Mouse (Mus musculus) embryo, embryonic 10.5 days (tissue): ENCODE results near the gene Rpl15.

Source experiments
- DNase-seq: peaks from one replicate; pipeline ENCODE4 v3.0.0-alpha.2; 2015; ENCODE audit warnings: low spot score

Gene Rpl15

DNA sequence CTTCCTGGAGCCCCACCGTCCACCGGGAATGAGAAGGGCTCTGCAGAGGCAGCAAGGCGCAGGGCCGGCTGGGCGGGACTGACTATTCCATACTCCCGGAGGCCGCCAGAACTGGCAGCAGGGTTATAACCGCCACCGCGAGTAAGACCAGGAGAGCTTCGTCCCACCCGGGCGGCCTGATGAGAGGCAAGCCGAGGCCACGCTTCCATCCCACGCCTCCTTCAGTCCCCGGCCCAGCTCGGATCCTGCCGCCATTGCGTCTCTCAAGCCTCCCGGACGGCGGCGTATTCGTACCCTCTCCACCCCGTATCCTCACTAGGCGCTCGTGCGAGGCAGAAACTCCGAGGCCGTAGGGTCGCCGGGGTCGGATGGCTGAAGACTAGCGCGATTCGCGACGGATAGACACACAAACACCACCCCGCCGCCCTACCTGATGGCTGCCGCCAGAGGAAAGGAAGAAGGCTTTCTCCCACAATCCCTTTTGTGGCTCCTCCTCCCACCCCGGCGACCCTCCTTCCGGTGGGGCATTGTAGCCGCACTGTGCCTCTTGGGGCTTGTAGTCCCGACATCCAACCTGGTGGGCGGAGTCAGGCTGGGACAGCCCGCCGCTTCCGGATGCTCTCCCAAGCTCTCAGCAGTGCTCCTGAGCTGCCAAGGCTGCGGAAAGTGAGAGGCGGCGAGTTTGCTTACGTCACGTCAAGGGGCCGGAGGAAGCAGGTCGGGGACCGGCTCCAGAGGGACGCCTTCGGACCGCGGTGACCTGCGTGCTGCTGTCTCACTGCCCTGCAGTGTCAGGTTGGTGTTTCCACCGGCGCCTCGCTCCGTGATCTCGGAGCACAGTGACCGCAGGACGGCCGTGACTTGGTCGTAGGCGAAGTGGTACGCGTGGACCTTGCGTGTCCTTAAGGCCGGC lies at the start of gene Rpl15, which contains the start of gene Nkiras1:
TSS of gene Rpl15 (minus strand) at position 863 of the 913 bp plus-strand sequence.
TSS of gene Nkiras1 (plus strand) at position 608 of the 913 bp plus-strand sequence.
- DNase-seq: peak; percentile 99

DNA sequence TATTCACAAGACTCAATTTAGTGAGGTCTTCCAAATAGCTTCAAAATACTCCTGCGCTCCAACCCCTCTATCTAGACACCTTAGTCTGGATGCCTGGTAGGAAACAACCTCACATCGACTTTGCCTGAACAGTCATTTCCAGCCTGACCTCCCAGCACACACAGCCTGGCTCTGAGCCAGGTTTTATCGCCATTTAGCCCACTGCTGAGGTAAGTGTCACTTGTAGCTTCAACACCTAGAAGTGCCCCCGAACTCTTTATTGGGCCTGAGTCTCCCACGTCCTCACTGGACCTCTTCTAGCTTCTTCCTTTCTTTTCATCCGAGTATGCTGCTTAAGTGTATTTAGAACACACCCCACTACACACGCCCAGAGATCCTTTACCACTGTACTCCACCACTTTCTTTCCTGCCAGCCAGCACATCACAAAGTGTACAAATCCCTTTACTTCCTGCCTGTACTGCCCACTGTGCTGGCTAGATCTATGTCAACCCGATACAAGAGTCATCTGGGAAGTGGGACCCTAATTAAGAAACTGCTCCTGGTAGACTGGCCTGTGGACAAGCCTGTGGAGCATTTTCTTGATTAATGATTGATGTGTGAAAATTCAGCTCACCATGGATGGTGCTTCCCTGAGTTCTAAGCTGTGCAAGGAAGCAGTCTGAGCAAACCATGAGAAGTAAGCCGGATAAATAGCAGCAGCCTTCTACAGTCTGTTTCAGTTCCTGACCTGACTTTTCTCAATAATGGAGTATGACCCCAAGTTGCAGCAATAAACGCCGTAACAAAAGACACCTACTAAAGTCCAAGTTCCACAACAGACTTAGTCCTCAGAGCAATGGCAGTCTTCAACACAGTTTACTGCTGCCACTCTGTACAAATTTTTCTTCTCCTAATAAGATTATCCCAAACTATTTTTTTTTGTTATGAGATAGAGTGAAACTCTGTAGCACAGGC lies 46.5 kb upstream of the Rpl15 start:
- DNase-seq: no peak

DNA sequence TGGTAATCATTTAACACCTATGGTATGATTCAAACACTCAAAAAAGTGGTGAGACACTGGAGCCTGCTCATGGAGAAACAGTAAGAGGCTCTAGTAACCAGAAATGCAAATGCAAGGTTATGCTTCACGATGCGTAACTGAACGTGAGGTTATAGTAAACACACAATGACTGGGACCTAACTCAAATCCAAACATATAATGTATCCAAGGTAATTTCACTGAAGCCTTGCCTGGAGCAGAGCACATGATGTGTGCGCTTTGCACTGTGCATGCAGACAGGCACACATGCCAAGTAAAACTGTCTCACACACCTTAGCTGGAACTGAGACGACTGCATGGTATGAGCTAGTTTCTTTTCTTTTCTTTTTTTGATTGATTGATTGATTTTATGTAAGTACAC lies 33.0 kb upstream of the Rpl15 start:
- DNase-seq: no peak

DNA sequence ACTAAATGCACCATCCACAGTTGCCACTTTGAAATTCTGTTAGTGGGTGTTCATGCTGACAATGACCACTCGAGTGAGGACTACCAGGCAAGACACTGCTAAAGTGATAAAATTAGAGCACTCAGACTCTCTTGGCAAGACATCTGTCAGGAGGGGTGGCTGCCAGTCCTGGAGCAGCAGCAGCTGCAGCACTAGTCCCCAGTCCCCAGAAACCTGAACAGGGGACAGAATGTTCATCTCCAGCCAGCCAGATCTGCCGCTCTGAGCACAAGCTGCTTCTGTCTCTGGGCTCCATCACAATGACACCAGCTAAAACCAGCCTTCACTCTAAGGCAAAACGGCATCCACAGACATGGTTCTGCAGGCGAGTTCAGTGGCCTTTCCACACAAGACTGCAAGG lies 32.1 kb upstream of the Rpl15 start:
- no peak for DNase-seq

DNA sequence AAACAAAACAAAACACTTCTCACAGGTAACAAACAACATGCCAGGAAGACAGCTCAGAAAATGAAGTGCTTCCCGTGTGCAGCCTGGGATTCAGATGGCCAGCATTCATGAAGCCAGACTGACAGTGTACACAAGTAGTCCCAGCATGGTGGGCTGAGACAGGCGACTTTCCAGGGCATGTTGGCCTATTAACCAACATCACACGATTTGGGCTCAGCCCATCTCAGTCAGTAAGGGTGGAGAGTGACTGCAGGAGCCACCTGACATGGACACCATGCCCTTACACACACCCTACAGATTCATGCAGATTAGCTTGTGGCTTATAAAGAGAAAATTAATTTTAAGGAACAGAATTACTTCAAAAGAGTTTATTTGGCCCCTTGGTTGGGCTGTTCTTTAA lies 31.6 kb upstream of the Rpl15 start:
- DNase-seq: no peak

DNA sequence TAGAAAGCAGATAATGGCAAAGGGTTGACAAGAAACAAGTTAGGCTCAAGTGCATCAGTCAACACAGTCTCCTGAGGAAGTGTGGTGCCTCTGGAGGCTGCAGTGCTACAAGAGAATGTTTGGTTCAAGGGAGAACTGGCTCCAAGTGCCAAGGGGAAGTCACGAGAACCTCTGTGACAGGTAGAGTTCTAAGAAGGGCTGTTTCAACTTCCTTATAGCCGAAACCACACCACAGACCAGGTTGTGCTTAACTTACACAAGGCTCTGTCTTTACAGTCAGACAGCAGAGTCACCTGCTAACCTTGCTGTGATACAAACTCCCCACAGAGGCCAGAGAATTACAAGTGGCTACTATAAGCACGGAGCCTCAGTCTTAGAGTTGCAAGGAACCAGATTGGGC lies 30.4 kb upstream of the Rpl15 start:
- DNase-seq: no peak

DNA sequence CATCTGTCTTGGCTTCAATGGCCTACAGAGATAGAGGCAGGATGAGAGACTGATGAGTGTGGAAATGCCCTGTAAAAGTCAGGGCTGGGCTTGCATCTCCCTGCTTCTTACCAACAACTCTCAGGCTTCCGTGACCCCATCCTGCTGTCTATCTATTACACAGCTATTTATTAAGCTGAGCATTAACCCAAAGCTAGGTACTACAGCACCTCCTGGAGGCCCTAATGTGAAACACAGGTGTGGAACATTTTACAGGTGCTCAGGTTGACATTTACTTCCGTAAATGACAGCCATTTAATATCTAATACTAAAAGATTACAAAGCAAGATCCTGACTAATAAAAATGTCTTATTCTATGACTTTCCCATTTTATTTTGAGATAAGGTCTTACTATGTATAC lies 29.5 kb upstream of the Rpl15 start:
- DNase-seq: no peak

DNA sequence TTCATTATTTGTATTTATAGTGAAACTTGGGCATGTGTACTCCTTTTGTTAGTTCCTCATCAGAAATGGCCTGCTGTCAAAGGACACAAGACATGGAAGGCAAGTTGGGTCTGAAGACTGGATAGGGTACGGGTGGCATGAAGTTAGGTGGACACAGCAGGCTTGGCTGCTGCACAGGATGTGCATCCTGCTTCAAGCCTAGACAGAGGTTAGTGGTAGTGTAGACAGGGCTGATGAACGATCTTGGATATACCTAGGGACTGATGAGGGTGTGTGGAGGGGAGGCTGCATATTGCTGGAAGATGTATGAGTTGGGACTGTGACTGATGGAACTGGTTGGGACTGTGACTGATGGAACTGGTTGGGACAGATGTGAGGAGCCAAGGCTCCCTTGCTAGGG lies 27.7 kb upstream of the Rpl15 start:
- no peak for DNase-seq

DNA sequence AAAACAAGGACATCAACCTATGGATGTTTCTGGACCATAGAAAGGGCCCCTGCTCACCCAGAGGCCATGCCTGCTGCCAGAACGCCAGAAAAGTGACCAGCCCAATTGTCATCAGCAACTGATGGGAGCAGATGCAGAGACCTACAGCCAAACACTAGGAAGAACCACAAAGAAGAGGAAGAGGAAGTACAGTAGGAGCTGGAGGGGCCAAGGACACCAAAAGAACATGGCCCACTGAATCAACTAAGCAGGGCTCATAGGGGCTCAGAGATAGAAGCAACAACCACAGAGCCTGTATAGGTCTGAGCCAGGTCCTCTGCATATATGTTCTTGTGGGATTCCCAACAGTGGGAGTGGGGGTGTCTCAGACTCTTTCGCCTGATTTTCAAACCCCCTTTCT lies 26.2 kb upstream of the Rpl15 start:
- DNase-seq: no peak

DNA sequence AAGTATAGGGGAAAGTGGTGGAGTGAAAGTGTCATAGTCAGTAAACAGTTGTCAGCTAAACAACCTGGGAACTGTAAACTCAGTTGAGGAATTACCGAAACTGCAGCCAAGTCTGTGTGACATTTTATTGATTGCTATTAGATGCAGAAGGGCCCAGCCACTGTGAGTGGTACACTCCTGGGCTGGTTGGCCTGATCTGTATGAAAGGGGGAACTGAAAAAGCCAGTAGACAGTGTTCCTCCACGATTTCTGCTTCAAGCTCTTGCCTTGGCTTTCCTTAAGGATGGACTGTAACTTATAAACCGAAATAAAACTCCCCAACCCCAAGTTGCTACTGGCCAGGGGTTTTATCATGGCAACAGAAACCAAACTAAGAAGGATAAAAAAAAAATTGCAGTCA lies 21.4 kb upstream of the Rpl15 start:
- no peak for DNase-seq

DNA sequence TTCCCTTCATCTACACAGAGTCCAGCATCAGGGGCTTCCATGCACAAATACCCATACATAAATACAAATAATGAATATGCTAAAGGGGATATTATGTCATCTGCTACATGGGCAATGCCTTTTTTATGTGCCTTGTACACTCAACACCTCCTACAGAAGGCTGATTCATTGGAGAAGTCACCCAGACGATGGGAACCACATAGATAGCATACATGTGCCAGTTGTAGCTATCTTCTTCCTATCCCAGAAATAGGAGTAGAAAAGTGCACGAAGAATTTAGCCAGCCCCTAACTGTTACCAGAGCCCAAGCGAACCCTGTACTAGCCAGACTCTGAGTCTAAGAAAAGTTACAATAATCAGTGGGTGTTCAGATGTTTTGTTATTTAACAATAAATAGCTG lies 20.9 kb upstream of the Rpl15 start:
- no peak for DNase-seq

DNA sequence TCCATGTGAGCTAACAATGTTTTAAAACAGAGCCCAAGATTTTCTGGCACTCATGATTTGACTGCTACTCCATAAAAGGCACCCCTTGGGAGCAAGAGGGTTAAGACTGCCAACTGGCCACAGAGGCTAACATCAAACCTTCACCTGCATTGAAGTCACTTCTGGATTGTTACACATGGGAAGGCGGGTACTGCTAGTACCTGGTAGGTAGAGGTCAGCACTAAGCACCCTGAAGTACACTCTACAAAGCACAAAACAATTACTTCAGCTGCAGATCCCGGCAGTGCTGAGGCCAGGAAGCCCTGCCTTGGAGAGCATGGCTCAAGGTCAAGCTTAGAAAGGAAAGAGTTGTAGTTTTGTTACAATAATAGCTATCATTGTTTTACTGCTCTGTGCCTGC lies 16.2 kb upstream of the Rpl15 start:
- no peak for DNase-seq

DNA sequence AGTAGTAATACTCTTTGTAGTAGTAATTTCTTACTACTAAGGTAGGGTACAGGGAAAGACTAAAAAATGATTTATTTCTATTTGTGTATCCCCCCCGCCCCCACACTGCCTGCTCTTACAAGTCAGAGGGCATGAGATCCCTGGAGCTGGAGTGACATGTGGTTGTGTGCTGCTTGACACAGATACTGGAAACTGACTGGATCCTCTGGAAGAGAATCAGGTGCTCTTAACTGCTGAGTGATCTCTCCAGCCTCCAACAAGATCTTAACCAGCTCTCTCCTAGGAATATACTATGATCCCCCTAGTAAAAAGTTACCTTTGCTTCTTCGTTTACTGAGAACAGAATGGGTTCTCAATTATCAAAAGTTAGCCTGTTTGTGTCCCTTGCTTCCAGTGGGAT lies 15.2 kb upstream of the Rpl15 start:
- no peak for DNase-seq

DNA sequence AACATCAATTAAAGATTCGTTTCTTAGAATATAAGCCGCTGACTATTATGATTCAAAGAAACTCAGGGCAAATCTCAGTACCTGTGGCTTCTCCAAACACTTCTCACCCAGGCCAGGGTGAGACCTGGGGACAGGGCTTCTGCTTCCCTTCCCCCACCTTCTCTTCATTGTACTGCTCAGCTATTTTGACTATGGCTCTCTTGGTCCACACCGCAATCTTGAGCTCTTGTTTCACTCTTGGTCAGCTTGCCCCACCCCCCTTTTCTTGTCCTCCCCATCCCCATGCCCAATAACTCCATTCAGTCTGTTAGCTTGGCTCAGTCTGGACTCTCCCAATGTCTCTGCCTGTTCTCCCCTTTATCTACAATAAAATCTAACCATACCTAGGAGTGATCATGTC lies 14.3 kb upstream of the Rpl15 start:
- DNase-seq: no peak

DNA sequence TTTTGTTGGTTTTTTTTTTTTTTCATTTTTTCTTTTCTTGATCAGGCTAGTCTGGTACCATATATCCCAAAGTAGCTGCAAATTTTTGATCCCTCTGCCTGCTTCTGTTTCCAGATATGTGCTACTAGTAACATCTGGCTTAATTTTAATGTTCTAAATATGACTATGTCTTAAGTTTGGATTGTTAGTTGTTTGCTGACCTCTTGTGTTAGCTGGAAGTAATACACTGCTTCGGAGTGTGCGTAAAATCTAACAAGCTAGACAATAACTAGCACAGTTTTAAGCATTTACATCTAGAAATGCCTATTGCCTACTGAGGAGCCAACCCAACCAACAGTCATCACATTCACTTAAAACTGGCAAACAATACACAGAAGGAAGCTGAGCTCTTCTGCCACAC lies 13.4 kb upstream of the Rpl15 start:
- peak; percentile 23 for DNase-seq

DNA sequence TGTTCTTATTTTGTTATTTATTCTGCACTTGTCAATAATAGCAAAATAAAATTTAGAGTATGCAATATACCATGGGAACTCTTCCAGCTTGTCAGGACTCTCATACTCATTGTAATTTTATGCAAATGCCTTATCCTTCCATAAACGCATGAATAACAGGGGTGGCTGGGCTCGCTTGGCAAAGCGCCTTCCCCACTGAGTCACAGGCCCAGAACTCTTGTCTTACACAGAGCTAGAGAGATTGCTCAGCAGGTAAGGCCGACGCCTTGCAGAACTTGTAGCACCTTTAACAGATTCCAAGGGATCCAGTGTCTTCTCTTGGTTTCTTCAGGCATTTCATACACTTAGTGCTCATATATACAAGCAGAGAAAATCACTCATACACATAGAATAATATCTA lies 9.2 kb upstream of the Rpl15 start:
- no peak for DNase-seq

DNA sequence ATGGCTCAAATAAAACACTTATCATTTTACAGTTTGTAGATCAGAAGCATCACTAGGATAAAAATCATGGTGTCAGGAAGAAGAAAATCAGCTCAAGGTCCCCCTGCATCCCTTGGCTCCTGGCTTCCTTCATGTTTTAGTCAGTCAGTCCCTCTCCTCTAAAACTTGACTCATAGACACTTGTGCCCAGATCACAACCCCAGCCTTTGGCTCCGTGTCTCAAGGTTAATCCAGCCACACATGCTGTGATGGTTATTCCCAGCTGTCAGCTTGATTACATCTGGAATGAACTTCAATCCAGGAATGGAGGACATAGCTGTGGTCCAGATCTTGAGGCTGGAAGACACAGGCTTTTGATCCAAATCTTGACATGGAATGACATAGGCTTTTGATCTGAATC lies 3.3 kb upstream of the Rpl15 start:
- no peak for DNase-seq

DNA sequence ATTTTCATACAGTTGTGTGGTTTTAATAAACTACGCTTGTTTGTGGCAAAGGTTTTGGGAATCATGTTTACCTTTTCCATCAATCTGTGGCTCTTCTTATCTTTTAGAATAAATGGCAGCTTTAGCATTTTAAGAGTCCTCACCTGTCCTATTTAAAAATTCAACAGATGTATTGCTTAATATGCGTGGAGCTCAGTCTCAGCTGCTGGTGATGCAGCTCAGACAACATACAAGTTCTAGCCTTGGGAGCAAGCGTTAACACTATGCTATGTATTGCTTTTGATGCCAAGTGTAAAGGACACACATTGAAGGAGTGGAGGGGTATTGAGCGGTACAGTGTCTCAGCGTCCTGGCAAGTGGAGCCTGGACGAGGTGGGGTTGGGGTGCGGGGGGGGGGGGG lies 475 bp upstream of the Rpl15 start:
- no peak for DNase-seq

DNA sequence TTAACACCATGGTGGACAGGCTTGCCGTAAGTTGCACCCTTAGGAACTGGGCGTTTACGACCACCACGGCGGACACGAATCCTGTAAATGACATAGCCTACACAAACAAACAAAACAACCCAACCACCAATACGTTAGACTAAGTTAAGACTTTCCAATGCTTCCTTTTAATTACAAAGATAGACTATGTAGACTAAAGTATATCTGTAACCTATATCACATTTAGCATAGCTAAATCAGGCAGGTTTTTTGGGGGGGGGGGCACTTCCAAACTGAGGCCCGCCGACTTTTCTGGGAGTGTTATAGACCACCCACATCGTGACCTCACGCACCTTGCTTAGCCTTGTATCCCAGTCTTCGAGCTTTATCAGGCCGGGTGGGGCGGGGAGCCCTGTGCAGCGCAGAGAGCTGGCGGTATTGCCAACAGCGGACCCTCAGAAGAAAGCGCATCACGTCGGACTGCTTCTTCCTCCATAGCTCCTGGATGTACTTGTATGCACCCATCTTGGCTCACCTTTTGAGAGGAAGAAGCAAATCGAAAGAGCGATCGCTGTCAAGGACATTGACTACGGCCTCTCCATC lies 1.2 kb downstream of the Rpl15 start:
- DNase-seq: peak; percentile 40

DNA sequence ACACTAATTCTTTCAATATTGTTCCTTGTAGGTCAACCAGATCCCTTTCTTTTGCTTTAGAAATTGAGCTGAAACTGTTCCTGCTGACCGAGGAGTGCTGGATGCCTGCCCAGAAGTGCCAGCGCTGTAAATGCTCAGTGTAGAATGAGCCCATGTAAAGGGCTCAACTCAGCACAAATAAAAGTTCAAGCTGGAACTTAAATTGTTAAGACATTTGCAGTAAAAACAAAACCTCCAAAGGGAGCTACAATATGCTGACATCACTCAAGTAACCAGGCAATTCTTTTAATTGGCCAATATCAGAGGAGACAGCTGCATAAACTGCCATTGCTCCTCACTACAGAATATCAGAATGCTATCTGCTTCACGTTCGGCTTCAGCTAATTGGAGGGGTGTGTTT lies 7.8 kb downstream of the Rpl15 start:
- DNase-seq: no peak

DNA sequence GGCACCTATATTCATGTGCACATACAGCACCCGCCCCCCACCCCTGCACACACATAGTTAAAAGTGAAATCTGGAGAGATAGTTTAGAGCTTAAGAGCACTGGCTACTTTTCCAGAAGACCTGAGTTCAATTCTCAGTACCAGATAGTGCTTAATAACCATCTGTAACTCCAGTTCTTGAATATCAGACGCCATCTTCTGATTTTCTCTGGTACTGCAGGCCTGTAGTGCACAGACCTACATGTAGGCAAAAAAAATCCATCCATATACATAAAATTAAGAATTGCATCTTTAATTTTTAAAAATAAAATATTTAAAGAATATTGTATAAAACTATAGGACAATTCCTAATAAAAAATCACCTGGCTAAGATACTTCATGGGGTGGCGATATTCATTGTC lies 10.0 kb downstream of the Rpl15 start:
- DNase-seq: no peak

DNA sequence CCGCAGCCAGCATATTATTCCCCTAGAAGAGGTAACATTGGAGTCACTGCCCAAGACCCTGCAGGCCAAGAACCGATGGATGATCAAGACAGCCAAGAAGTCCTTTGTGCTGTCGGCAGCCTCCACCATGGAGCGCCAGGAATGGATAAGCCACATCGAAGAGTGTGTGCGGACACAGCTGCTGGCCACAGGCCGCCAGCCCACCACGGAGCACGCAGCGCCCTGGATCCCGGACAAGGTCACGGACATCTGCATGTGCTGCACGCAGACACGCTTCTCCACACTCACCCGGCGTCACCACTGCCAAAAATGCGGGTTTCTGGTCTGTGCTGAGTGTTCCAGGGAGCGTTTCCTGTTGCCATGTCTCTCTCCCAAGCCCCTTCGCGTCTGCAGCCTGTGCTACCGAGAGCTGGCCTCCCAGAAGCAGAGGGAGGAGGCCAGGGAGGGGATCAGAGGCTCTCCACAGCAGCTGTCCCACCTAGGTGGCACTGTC lies 28.5 kb downstream of the Rpl15 start:
- no peak for DNase-seq
